Mouse (Mus musculus) intestine, postnatal 0 days (tissue): ENCODE results near the gene Ccl6. TPM values are rescaled to one million over a fixed set of nuclear protein-coding genes. Genes with fewer than 3 reads are reported as not detected.
A peak's percentile ranks its signal among the peaks of the same experiment; 100 is the strongest.
"Not testable (repeated sequence)": the region's sequence is repeated elsewhere in the genome, so short reads cannot be mapped to it uniquely, and the experiment has no call there.

Experiments used
- ATAC-seq: fragments of 200-750 bp; cut with Nextera tagmentation; 2 replicates; pipeline ENCODE4 v1.8.0; 2017; ENCODE audit warnings: mild to moderate bottlenecking, moderate TSS enrichment, moderate library complexity
- H3K27ac ChIP-seq: fragments of 300-500 bp; sonication (generic); 2 replicates; pipeline ENCODE4 v1.5.1; 2014; ENCODE audit warnings: mild to moderate bottlenecking, low read depth, low read length, moderate library complexity
- H3K27me3 ChIP-seq: fragments of 300-500 bp; sonication (generic); replicated peaks from 2 replicates; pipeline ENCODE4 v1.6.1; 2014; ENCODE audit warnings: low read length, mixed read lengths; ENCODE audit not compliant: control insufficient read depth, insufficient read depth
- H3K36me3 ChIP-seq: fragments of 300-500 bp; sonication (generic); 2 replicates; pipeline ENCODE4 v1.6.1; 2014; ENCODE audit warnings: mild to moderate bottlenecking, moderate library complexity; ENCODE audit not compliant: control insufficient read depth, insufficient read depth
- H3K4me1 ChIP-seq: fragments of 300-500 bp; sonication (generic); replicated peaks from 2 replicates; pipeline ENCODE4 v1.6.1; 2014; ENCODE audit warnings: antibody characterized with exemption, low read length, mixed read lengths; ENCODE audit not compliant: control insufficient read depth, insufficient read depth
- H3K4me2 ChIP-seq: fragments of 300-500 bp; sonication (generic); replicated peaks from 2 replicates; pipeline ENCODE4 v1.6.1; 2014; ENCODE audit warnings: low read depth, mild to moderate bottlenecking, moderate library complexity
- H3K4me3 ChIP-seq: fragments of 300-500 bp; sonication (generic); 2 replicates; pipeline ENCODE4 v1.5.1; 2014; ENCODE audit warnings: low read depth, low read length
- H3K9ac ChIP-seq: fragments of 300-500 bp; sonication (generic); 2 replicates; pipeline ENCODE4 v1.6.1; 2014; ENCODE audit warnings: mild to moderate bottlenecking, low read depth, low read length
- H3K9me3 ChIP-seq: fragments of 300-500 bp; sonication (generic); 2 replicates; pipeline ENCODE4 v1.6.1; 2016; ENCODE audit warnings: mixed run types; ENCODE audit not compliant: control insufficient read depth
- CTCF ChIP-seq: sonication (generic); IDR thresholded peaks from 2 replicates; pipeline ENCODE4 v1.5.1; 2016; ENCODE audit warnings: low read depth, mild to moderate bottlenecking, control low read depth, antibody characterized with exemption, moderate library complexity
- WGBS: fragments of 180-500 bp; shearing (Covaris S2); extraction: QIAGEN DNeasy Blood & Tissue Kit; methylation state at CpG from one replicate; pipeline ENCODE4 v1.1.7; 2014; 5-methylcytosine and 5-hydroxymethylcytosine counted together
- polyA plus RNA-seq: library from polyadenylated mRNA; unstranded; fragments of >200 nt; fragmentation: Nextera tagmentation; extraction: Ambion mirVana; gene quantifications from 2 replicates; pipeline ENCODE4 v1.2.1, GENCODE M21; 2015

Gene Ccl6
- polyA plus RNA-seq, 1 experiment from 2014 or later: 100 TPM

DNA sequence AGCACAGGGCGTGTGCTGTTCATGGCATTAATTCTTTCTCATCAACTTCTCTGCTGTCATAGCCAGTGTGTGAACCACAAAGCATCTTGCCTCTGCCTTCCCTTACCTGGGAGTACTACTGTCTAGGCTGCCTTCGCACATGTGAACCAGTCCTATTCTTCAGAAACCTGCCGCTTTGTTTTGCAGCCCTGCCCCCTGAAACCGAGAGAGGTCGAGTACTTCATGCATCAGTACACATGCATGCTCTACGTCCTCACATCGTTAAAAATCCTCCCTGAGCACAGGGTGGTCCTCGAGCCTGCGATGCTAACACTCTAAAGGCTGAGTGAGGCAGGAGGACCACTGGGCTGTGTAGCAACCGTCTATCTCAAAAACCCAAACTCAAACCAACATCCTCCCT lies 35.8 kb downstream of the Ccl6 start:
- no peak overlapping the region for H3K4me2 ChIP-seq
- no peak overlapping the region for H3K9ac ChIP-seq
- H3K4me1 ChIP-seq: no peaks in the 10 kb centered on the region
- H3K9me3 ChIP-seq: no peaks in the 10 kb centered on the region
- no peaks in the 10 kb centered on the region for H3K36me3 ChIP-seq
- ATAC-seq: no peak
- H3K27ac ChIP-seq: no peak overlapping the region
- no peaks in the 10 kb centered on the region for H3K27me3 ChIP-seq
- H3K4me3 ChIP-seq: no peak overlapping the region
- no peak for TF ChIP-seq CTCF
- 78% methylated on average over 10 of the region's 10 CpGs for WGBS

DNA sequence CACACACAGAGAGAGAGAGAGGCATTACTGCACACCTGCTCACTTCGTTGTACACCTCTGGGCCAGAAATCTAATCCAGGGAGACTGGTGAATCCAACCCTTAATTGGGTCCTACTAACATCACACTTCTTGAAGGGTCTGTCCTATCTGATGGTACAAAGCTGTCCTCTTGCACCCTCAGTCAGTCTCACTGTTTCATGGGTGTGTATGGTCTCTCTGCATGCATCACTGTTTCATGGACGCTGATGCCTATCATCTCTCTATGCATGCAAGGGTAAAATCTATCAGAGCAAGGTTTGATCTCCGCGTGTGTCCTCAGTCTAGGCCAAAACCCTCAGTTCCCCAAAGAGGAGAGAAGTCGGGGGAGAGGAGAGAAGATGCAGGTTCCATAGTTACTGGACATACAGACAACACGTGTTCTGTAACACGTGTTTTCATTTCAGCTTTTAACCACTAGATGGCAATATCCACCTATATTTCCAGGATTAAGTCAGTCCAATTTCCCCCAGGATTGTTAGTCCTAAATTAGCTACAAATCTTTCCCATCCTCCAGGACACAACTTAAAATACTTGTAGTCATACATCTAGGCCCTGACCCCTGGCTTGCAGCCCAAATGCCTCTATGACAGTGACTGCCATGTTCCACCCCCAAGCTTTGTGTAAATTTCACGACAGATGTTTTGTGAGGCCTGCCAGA lies 36.7 kb downstream of the Ccl6 start:
- TF ChIP-seq CTCF: peak; percentile 87
- H3K27me3 ChIP-seq: no peaks in the 10 kb centered on the region
- no peak overlapping the region for H3K27ac ChIP-seq
- 31% methylated on average over 8 of the region's 8 CpGs for WGBS
- H3K4me1 ChIP-seq: no peaks in the 10 kb centered on the region
- no peaks in the 10 kb centered on the region for H3K36me3 ChIP-seq
- H3K9me3 ChIP-seq: no peaks in the 10 kb centered on the region
- ATAC-seq: no peak
- no peak overlapping the region for H3K4me3 ChIP-seq
- no peak overlapping the region for H3K4me2 ChIP-seq
- H3K9ac ChIP-seq: no peak overlapping the region

DNA sequence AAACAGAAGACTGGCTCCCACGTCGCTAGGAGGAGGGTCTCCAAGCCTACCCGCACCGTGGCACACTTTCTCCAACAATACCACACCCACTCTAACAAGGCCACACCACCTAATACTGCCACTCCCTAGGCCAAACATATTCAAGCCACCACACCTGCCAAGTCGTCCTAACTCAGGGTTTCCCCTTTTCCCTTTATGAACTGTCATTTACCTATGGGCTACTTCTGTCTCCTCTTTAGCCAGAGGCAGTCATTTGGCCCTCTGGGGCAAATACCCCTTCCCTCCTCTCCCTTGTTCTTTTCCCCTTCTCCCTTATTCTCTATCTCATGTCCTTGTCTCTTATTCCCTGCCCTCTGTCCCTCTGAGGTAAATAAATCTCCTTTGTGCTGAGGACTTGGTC lies 41.2 kb downstream of the Ccl6 start:
- no peaks in the 10 kb centered on the region for H3K36me3 ChIP-seq
- H3K9ac ChIP-seq: no peak overlapping the region
- H3K4me3 ChIP-seq: no peak overlapping the region
- no peak for ATAC-seq
- H3K4me2 ChIP-seq: no peak overlapping the region
- WGBS: 68% methylated on average over 5 of the region's 5 CpGs
- H3K4me1 ChIP-seq: no peaks in the 10 kb centered on the region
- H3K9me3 ChIP-seq: no peaks in the 10 kb centered on the region
- no peak for TF ChIP-seq CTCF
- H3K27ac ChIP-seq: no peak overlapping the region
- H3K27me3 ChIP-seq: no peaks in the 10 kb centered on the region

DNA sequence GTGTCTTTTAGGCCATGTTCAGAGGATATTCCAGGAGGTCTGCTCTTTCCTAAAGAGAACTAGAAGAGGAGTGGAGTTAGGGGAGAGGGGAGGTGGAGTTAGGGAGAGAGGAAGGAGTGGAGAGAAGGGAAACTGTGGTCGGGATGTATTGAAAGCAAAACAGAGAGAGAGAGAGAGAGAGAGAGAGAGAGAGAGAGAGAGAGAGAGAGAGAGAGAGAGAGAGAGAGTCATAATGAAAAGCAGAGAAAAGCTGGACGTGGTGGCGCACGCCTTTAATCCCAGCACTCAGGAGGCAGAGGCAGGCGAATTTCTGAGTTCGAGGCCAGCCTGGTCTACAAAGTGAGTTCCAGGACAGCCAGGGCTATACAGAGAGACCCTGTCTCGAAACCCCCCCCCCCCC lies 41.9 kb downstream of the Ccl6 start:
- H3K4me3 ChIP-seq, H3K27me3 ChIP-seq, H3K36me3 ChIP-seq, H3K9me3 ChIP-seq, H3K27ac ChIP-seq, H3K4me2 ChIP-seq, H3K9ac ChIP-seq, ATAC-seq, H3K4me1 ChIP-seq: not testable (repeated sequence)
- 70% methylated on average over 4 of the region's 7 CpGs for WGBS

DNA sequence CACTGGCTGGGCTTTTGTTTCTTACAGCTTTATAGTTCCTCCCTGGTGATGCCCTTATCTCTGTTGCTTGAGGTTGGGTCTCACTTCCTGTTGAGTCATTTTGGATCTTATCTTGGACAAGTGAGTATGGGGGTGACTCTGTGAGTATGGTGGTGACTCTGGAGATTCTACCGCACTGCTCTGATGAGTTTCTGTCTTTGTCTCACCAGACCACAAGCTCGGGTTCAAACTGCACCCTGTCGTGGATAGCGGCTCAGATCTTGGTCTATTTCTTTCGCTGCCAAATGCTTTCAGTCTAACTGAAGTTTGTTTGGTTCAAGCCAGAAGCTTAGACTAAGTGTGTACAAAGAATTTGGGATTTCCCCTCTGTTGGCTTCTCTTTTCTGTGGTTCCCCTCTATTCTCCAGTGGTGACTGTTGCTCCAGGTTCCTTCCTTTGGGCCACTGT lies 42.7 kb downstream of the Ccl6 start:
- Histone ChIP-seq H3K27me3 (no peaks in the 10 kb centered on the region), H3K9me3 (no peaks in the 10 kb centered on the region), H3K4me3 (no peak overlapping the region), H3K9ac (no peak overlapping the region), H3K36me3 (no peaks in the 10 kb centered on the region), H3K4me1 (no peaks in the 10 kb centered on the region), H3K4me2 (no peak overlapping the region), H3K27ac (no peak overlapping the region)
- no peak for ATAC-seq
- WGBS: 79% methylated on average over 5 of the region's 5 CpGs
- TF ChIP-seq CTCF: no peak

DNA sequence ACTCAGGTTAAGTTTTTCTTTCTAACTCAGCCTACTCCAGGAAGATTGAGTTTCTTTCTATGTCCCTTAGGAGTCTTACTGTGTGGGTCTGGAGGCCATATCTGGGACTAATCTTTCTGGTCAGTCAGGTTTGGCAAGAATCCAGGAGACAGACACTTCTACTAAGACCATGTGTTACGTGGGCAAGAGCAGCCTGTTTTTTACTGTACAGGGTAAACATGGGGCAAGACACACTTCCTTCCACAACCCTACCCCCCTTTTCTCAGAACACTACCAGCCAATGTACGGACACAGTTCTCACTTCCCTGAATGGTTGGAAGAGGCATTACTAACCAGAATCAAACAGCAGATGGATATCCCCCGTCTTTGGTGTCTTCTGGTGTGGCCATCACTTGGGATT lies 48.7 kb downstream of the Ccl6 start:
- Histone ChIP-seq H3K9ac (no peak overlapping the region), H3K36me3 (no peaks in the 10 kb centered on the region), H3K4me3 (no peak overlapping the region), H3K4me1 (no peaks in the 10 kb centered on the region), H3K4me2 (no peak overlapping the region), H3K27ac (no peak overlapping the region), H3K9me3 (no peaks in the 10 kb centered on the region), H3K27me3 (no peaks in the 10 kb centered on the region)
- ATAC-seq: no peak
- TF ChIP-seq CTCF: no peak
- 58% methylated on average over 3 of the region's 3 CpGs for WGBS

DNA sequence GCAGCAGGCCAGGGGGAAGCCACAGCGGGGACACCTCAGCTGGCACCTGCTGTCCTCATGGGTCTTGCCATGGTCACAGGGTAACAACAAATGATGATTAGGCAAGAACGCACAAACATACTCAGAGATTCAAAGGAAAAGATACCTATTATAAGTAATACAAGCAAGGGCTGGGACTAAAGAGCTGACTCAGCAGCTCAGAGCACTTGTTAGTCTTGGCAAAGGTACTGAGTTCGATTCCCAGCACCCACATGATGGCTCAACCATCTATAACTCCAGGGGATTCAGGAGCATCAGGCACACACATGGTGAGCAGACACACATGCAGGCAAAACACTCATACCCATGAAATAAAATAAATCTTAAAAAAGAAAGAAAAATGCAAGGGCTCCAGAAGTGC lies 51.5 kb downstream of the Ccl6 start:
- H3K27ac ChIP-seq: no peak overlapping the region

More for the DNA sequence above, 51.5 kb downstream of the Ccl6 start:
- no peak overlapping the region for H3K9ac ChIP-seq
- 79% methylated on average over 3 of the region's 3 CpGs for WGBS
- H3K9me3 ChIP-seq: no peaks in the 10 kb centered on the region
- H3K27me3 ChIP-seq: no peaks in the 10 kb centered on the region
- no peak overlapping the region for H3K4me2 ChIP-seq
- no peak for ATAC-seq
- H3K4me1 ChIP-seq: no peaks in the 10 kb centered on the region
- no peak overlapping the region for H3K4me3 ChIP-seq
- TF ChIP-seq CTCF: no peak
- H3K36me3 ChIP-seq: no peaks in the 10 kb centered on the region
